Mouse (Mus musculus) embryo, embryonic 9.5 days (tissue): ENCODE data around the gene Slc35a5.

Source experiments
- DNase-seq: peaks from one replicate; pipeline ENCODE4 v3.0.0-alpha.2; 2017; ENCODE audit errors: extremely low spot score

The Slc35a5 gene

GRCm38 (mm10) chr16:45158522-45159388, at the start of gene Slc35a5, which contains the start of gene Atg3:
Slc35a5 (minus strand) TSS chr16:45158706.
Atg3 (plus strand) TSS chr16:45158785.
- DNase-seq = peak; percentile 94

- DNase-seq = no peak
Observed at GRCm38 (mm10) chr16:45204859-45205670, 46.6 kb upstream of the Slc35a5 start.

GRCm38 (mm10) chr16:45204438-45204837, 45.9 kb upstream of the Slc35a5 start:
- DNase-seq = no peak

- DNase-seq = no peak
Observed at GRCm38 (mm10) chr16:45201395-45201794, 42.9 kb upstream of the Slc35a5 start.

GRCm38 (mm10) chr16:45196816-45197215, 38.3 kb upstream of the Slc35a5 start:
- DNase-seq = peak; percentile 72

GRCm38 (mm10) chr16:45192613-45193012, 34.1 kb upstream of the Slc35a5 start:
- DNase-seq = peak; percentile 65

DNA sequence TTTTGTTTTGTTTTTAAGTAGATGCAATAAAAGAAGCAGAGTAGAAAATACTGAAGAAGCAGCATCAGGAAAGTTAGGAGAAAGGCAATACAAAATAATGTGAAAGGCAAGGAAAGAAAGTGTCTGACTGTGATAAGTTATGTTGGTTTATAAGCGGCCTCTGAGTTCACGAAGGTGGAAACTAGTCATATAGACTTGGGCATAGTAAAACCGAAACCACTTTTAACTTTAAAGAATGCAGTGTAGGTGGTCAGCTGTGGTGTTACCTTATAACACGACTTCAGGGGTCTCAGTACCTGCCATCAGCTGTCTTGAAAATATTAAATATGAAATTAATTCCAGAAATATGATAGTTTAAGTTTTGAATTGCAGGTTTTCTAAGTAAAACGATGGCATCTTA, 23.3 kb upstream of the Slc35a5 start:
- no peak for DNase-seq

DNA sequence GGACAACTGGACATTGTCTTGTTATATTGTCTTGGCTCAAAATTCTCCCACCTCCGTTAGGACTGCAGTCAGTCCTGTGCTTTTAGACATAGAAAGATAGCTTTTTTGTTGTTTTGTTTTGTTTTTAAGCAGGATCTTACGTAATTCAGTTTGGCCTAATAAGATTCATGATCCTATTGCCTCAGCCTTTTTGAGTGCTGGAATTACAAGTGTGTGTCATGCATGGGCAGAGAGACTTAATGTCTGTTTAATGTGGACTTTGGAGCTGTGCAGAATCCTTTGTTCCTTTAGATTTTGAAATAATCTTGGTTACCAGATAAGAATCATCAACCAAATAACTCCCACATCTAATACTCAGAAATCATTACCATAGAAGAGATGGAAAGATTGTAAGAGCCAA, 20.0 kb upstream of the Slc35a5 start:
- DNase-seq = no peak

- peak; percentile 7 for DNase-seq
Observed at GRCm38 (mm10) chr16:45159389-45159716, 847 bp upstream of the Slc35a5 start.

DNA sequence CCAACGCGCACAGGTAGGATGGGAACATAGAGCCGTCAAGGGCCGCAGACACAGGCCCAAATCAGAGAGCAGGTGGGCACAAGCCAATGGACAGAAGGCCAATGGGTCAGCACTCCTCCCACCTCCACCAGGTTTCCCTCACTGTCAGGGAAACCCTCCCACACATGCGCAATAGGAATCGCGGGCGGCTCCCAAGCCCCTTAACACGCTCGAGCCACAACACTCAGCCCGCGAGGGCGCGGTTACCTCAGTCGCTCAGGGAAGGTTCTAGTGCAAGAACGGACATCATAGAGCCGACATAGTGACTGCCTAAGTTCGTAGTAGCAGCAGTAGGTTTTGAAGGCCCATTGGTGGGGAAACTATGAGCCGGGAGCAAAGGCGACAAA, 377 bp downstream of the Slc35a5 start:
- DNase-seq = peak; percentile 76

- no peak for DNase-seq
Observed at GRCm38 (mm10) chr16:45154741-45155250, 3.7 kb downstream of the Slc35a5 start.

DNA sequence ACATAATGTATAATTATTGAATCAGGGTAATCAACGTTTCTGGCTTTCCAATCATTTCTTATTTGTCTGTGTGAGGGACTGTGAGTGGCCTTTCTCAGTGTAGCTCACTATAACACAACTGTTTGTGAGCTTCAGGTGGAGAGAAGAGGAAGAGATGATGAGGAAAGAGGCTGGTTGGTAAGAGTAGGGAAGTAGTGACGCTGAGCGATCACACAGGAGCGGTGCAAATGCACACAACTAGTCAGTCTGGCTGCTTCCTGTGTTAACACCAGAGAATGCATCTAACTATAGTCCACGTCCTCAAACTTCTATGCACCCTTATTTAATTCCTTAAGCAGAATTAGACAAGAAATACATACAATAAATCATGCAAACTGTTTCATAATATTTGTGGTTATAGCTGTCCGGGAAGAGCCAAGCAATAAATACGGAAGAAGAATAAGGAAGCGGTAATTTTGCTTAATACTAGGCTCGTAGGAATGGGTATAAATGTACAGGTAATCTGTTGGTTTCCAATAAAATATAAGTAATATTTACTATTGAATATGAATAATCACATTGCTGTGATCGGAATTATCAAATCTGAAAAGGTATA, 9.9 kb downstream of the Slc35a5 start:
- no peak for DNase-seq

GRCm38 (mm10) chr16:45145119-45145518, 13.4 kb downstream of the Slc35a5 start:
- DNase-seq = no peak

DNA sequence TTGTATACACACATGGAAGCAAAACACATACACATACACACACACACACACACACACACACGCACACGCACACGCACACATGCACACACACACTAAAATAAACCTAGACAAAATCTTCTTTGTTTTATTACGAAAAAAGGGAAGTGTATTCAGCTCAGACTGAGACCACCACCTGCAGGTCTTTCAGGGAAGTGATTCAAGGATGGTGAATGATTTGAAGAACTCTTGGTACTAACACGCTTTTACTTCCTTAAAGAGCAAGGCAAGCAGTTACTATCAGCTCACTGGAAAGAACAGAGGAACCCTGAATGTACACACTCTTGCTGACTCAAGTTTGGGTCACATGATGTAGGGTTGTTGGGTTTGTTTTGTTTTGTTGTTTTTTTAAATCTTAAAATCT, 15.9 kb downstream of the Slc35a5 start:
- DNase-seq = no peak

GRCm38 (mm10) chr16:45141711-45142110, 16.8 kb downstream of the Slc35a5 start:
- no peak for DNase-seq

DNA sequence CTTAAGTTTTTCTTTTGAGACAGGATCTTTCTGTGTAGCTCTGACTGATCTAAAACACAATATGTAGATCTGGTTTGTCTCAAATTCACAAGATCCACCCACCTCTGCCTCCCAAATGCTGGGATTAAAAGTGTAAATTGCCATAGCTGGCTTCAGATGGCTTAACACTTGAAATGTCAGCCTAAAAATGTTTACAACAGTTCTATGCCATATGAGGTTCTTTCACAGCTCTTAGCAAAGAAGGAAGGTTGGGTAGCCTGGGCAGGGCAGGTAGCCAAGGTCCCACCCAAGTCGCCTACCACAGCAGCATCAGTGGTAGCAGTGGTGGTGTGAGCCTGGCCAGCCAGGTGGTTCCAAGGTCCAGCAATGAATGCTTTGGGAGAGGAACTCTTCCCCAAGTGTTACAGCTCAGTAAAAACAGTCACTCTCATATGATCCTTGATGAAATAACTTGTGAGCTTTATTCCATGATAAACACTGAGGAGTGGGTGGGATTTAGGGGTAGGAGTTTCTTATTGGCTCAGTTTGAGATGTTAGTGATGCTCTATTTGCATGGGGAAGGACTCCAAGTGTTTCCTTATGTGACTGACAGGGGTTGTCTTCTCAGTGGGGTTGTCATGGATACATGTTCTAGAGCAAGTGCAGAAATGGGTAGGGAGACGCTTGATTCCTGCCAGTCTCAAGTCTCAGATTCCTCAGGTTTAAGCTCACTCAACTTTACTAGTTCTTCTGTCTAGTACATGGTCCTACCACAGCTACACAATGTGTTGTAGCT, 30.4 kb downstream of the Slc35a5 start:
- DNase-seq = no peak

DNA sequence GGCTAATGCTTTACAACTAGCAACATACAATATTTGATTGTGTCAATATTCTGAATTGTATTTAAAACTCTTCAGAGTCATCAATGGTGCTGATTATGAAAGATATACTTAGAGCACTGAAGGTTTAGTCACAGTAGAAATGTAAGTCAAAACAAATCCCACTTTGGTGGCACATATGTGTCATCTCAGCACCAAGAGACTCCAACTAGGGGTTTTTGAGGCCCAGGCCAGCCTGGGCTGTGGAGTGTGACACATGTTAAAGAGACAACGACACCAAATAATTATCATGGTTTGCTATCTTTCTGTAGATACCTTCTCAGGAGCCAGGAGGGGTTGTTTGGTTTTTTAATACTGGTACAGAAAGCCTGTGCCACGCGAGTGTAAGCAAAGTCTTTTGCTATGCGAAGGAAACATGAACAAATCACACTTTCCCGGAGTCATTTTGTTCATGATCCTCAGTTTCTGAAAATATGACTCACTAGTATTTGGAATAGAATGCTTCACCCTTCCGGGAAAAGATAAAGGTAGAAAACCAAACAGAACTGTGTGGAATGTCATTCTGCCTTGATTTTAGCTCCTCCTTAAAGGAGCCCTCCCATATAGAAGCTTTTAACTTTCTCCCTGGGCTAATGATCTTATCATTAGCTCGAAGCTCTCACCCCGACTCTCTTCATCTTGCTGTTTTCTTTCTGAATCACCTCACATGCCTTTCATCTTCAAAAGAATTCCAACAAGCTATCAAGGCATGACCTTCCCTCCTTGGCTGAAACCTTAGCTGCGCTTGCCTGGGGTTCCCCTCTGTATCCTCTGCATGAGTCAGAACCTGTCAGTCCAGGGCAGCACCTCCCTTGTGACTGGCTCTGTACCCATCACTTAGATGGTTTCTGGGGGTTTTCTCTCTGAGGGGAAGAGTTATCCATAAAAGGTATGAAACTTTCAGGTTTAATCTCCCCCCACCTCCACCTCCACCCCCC, 34.0 kb downstream of the Slc35a5 start:
- DNase-seq = no peak

- DNase-seq = no peak
Observed at GRCm38 (mm10) chr16:45122571-45122970, 35.9 kb downstream of the Slc35a5 start.

DNA sequence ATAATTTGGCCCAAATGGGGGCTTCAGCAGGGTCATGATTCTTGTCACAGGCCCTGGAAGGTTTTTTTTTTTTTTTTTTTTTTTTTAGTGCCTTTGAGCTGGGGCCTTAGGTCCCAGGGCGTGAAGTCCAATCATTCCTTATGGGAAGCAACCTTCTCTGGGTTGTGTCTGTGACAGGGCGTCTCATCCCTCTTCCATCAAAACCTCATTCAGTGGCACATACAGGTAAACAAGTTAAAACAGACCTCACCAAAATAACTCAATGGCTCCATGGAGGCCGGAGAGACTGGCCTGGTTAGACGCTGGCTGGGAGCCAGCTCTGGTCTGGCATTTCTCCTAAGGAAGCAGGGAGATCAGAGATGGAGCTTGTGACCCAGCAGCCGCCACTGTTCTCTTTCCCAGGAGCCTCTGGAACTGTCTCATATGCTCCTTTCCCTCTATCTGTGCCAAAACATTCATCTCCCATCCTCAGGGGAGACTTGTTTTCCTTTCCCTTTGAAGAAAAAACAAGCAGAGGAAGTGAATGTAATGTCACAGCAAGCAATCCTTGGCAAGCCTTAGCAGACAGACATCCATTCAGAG, 37.6 kb downstream of the Slc35a5 start:
- no peak for DNase-seq

DNA sequence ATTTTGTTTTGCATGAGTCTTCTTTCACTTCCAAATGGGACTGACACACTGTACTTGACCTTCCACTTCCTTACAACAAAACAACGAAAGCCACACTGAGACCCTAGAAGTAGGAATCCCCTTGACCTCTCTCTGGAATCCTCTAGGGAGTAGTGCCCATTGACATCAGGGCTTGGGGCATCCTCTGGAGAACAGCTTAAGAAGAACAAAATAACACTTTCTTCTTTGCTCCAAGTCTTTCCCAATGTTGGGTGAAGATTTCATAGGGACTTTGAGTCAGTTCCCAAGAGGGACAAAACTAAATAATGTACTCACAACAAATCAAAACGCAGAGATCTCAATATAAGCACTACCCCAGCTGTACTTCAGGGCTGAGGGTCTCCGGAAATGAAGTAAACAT, 39.7 kb downstream of the Slc35a5 start:
- no peak for DNase-seq
